Mouse (Mus musculus) MEL (cell line): Measurements from ENCODE around the gene Ccdc163. TPM values are rescaled to one million over a fixed set of nuclear protein-coding genes. Genes with fewer than 3 reads are reported as not detected.
A peak's percentile ranks its signal among the peaks of the same experiment; 100 is the strongest.

Experiments
- DNase-seq: peaks from one replicate; pipeline ENCODE4 v3.0.0; 2011; ENCODE audit warnings: low read depth, low spot score
- H3K27ac ChIP-seq: 2 replicates; pipeline ENCODE4 v1.5.1; 2012; ENCODE audit warnings: low read depth, mild to moderate bottlenecking, control low read depth, low read length, moderate library complexity; ENCODE audit not compliant: control insufficient read depth
- H3K27me3 ChIP-seq, 2 experiments: fragments of 150-350 bp in 1 of 2; sonication (generic) in 1 of 2; 2 replicates each; pipeline ENCODE4 v1.6.1; 2012; ENCODE audit warnings: low read length in 2 of 2, mild to moderate bottlenecking in 2 of 2, improper control_type of control experiment in 1 of 2, moderate library complexity in 1 of 2; ENCODE audit not compliant: insufficient read depth in 2 of 2, control insufficient read depth in 1 of 2
- H3K36me3 ChIP-seq, 2 experiments: 2 replicates each; pipeline ENCODE4 v1.6.1; 2012 to 2014; ENCODE audit warnings: low read length in 2 of 2, improper control_type of control experiment in 1 of 2, inconsistent platforms in 1 of 2, mild to moderate bottlenecking in 1 of 2; ENCODE audit not compliant: insufficient read depth in 2 of 2, control insufficient read depth in 1 of 2
- H3K4me1 ChIP-seq, 2 experiments: fragments of 150-350 bp in 1 of 2; sonication (generic) in 1 of 2; 2 replicates each; pipeline ENCODE4 v1.6.1; 2012; ENCODE audit warnings: low read length in 2 of 2, improper control_type of control experiment in 1 of 2, mild to moderate bottlenecking in 1 of 2; ENCODE audit not compliant: insufficient read depth in 2 of 2, control insufficient read depth in 1 of 2
- H3K4me3 ChIP-seq, 2 experiments: fragments of 150-350 bp in 1 of 2; sonication (generic) in 1 of 2; 2 replicates each; pipeline ENCODE4 v1.5.1; 2012; ENCODE audit warnings: low read depth in 2 of 2, low read length in 2 of 2, mild to moderate bottlenecking in 2 of 2, moderate library complexity in 2 of 2, control low read depth in 1 of 2, improper control_type of control experiment in 1 of 2; ENCODE audit not compliant: control insufficient read depth in 1 of 2, insufficient read depth in 1 of 2
- H3K79me2 ChIP-seq: 2 replicates; pipeline ENCODE4 v1.6.1; 2012; ENCODE audit warnings: mild to moderate bottlenecking, low read length, moderate library complexity; ENCODE audit not compliant: control insufficient read depth, poor library complexity, insufficient read depth
- H3K9ac ChIP-seq: 2 replicates; pipeline ENCODE4 v1.6.1; 2012; ENCODE audit warnings: low read depth, mild to moderate bottlenecking, control low read depth, low read length, moderate library complexity; ENCODE audit not compliant: control insufficient read depth, poor library complexity, severe bottlenecking
- H3K9me3 ChIP-seq: fragments of 150-350 bp; sonication (generic); replicated peaks from 2 replicates; pipeline ENCODE4 v1.6.1; 2012; ENCODE audit warnings: mild to moderate bottlenecking, low read length, improper control_type of control experiment, moderate library complexity; ENCODE audit not compliant: insufficient read depth
- CTCF ChIP-seq, 3 experiments: IDR thresholded peaks in 2 of 3; conservative IDR thresholded peaks in 1 of 3; 2 replicates each; pipeline ENCODE4 v1.5.1; 2011 to 2012; ENCODE audit warnings: low read length in 3 of 3, low read depth in 2 of 3, mild to moderate bottlenecking in 2 of 3, improper control_type of control experiment in 1 of 3, inconsistent platforms in 1 of 3, mixed read lengths in 1 of 3, moderate library complexity in 1 of 3; ENCODE audit not compliant: control insufficient read depth in 1 of 3, insufficient read depth in 1 of 3, poor library complexity in 1 of 3, severe bottlenecking in 1 of 3
- E2F4 ChIP-seq: IDR thresholded peaks from 2 replicates; pipeline ENCODE4 v1.6.1; 2011; ENCODE audit warnings: low read depth, low read length, improper control_type of control experiment, borderline replicate concordance
- ETS1 ChIP-seq: IDR thresholded peaks from 2 replicates; pipeline ENCODE4 v1.6.1; 2012; ENCODE audit warnings: low read depth, mild to moderate bottlenecking, inconsistent platforms, low read length, improper control_type of control experiment, moderate library complexity
- GABPA ChIP-seq: IDR thresholded peaks from 2 replicates; pipeline ENCODE4 v1.6.1; 2012; ENCODE audit warnings: low read depth, mild to moderate bottlenecking, inconsistent platforms, low read length, improper control_type of control experiment, moderate library complexity
- GATA1 ChIP-seq: IDR thresholded peaks from 2 replicates; pipeline ENCODE4 v1.6.1; 2011; ENCODE audit warnings: low read depth, low read length, improper control_type of control experiment
- MAFK ChIP-seq: IDR thresholded peaks from 2 replicates; pipeline ENCODE4 v1.6.1; 2011; ENCODE audit warnings: low read depth, mild to moderate bottlenecking, low read length, improper control_type of control experiment, borderline replicate concordance
- MAZ ChIP-seq: IDR thresholded peaks from 2 replicates; pipeline ENCODE4 v1.6.1; 2012; ENCODE audit warnings: low read depth, mild to moderate bottlenecking, inconsistent platforms, low read length, improper control_type of control experiment
- MEF2A ChIP-seq: IDR thresholded peaks from 2 replicates; pipeline ENCODE4 v1.6.1; 2014; ENCODE audit warnings: low read depth, mild to moderate bottlenecking, inconsistent platforms, low read length, improper control_type of control experiment; ENCODE audit not compliant: poor library complexity, insufficient replicate concordance, severe bottlenecking; ENCODE audit errors: extremely low read depth
- MXI1 ChIP-seq: IDR thresholded peaks from 2 replicates; pipeline ENCODE4 v1.6.1; 2011; ENCODE audit warnings: mild to moderate bottlenecking, low read depth, low read length, improper control_type of control experiment
- NRF1 ChIP-seq: IDR thresholded peaks from 2 replicates; pipeline ENCODE4 v1.6.1; 2014; ENCODE audit warnings: low read depth, mild to moderate bottlenecking, inconsistent platforms, low read length, improper control_type of control experiment, moderate library complexity; ENCODE audit not compliant: poor library complexity, insufficient read depth, severe bottlenecking
- POLR2A ChIP-seq, 2 experiments: IDR thresholded peaks; 2 replicates each; pipeline ENCODE4 v1.6.1; 2011 to 2012; ENCODE audit warnings: low read length in 2 of 2, mild to moderate bottlenecking in 2 of 2, control low read depth in 1 of 2, improper control_type of control experiment in 1 of 2, low read depth in 1 of 2, moderate library complexity in 1 of 2; ENCODE audit not compliant: control insufficient read depth in 1 of 2, insufficient read depth in 1 of 2, poor library complexity in 1 of 2
- RAD21 ChIP-seq: IDR thresholded peaks from 2 replicates; pipeline ENCODE4 v1.6.1; 2011; ENCODE audit warnings: mild to moderate bottlenecking, low read depth, low read length, improper control_type of control experiment
- RCOR1 ChIP-seq: IDR thresholded peaks from 2 replicates; pipeline ENCODE4 v1.6.1; 2012; ENCODE audit warnings: low read depth, mild to moderate bottlenecking, inconsistent platforms, low read length, improper control_type of control experiment
- SMC3 ChIP-seq: IDR thresholded peaks from 2 replicates; pipeline ENCODE4 v1.6.1; 2011; ENCODE audit warnings: low read depth, low read length, improper control_type of control experiment
- TBP ChIP-seq: IDR thresholded peaks from 2 replicates; pipeline ENCODE4 v1.8.0; 2011; ENCODE audit warnings: low read depth, low read length, improper control_type of control experiment
- UBTF ChIP-seq: IDR thresholded peaks from 2 replicates; pipeline ENCODE4 v1.6.1; 2012; ENCODE audit warnings: low read depth, mild to moderate bottlenecking, inconsistent platforms, low read length, improper control_type of control experiment, moderate library complexity, borderline replicate concordance; ENCODE audit not compliant: insufficient read depth
- ZKSCAN1 ChIP-seq: IDR thresholded peaks from 2 replicates; pipeline ENCODE4 v1.6.1; 2012; ENCODE audit warnings: low read depth, mild to moderate bottlenecking, inconsistent platforms, low read length, improper control_type of control experiment, moderate library complexity
- ZMIZ1 ChIP-seq: IDR thresholded peaks from 2 replicates; pipeline ENCODE4 v1.6.1; 2012; ENCODE audit warnings: low read depth, mild to moderate bottlenecking, inconsistent platforms, low read length, improper control_type of control experiment, moderate library complexity
- polyA plus RNA-seq, 2 experiments: library from polyadenylated mRNA; stranded (reverse) in 1 of 2; unstranded in 1 of 2; fragments of >175 nt in 1 of 2; fragments of >200 nt in 1 of 2; gene quantifications; 2 replicates each; pipeline versions ENCODE4 v1.2.1 to v1.2.4; 2012; ENCODE audit warnings: low replicate concordance in 2 of 2, low read depth in 1 of 2; ENCODE audit not compliant: insufficient read length in 2 of 2, insufficient read depth in 1 of 2, missing spikeins in 1 of 2
- total RNA-seq: library from RNA; depleted of rRNA; stranded (reverse); fragments of 300-350 nt; gene quantifications from 2 replicates; pipeline ENCODE4 v1.2.3, GENCODE M21; 2012

Ccdc163 gene
- total and polyA plus RNA-seq, 3 experiments, result 12.3 to 26.0 TPM; not detected in 1

DNA sequence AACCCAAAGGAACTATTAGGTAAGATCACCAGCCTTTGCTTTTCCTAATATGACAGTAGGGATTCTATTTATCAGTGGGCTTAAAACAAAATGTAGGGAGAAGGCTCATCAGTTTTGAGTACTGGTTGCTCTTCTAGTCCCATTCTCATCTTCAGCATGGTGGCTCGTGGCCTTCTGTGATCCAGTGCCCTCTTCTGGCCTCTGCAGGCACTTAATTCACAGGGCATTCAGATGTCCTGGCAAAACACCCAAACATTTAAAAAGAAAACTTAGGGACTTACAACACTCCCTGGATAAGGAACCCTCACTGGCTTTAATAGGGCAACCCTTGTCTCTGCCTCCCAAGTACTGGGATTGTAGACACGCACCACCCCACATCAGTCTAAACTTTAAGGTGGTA is 86.0 kb downstream of the Ccdc163 start:
- H3K9ac ChIP-seq, result no peak overlapping the region
- DNase-seq, result peak; percentile 24
- H3K27me3 ChIP-seq, result no peaks in the 10 kb centered on the region
- TF ChIP-seq MEF2A (no peak), RAD21 (peak; percentile 37), CTCF (IDR thresholded peaks at IDR 0.05 in 2 of 3, conservative IDR thresholded peaks at IDR 0.05 in 1 of 3; ENCODE audit: control insufficient read depth in 1 of 3, insufficient read depth in 1 of 3, low read depth in 2 of 3, low read length in 3 of 3, poor library complexity in 1 of 3, severe bottlenecking in 1 of 3) (peak in 2 of 3 experiments; percentile 28 to 40; a peak in 4 of 6 replicates), SMC3 (no peak), MAFK (no peak)
- no peaks in the 10 kb centered on the region for H3K4me1 ChIP-seq
- H3K9me3 ChIP-seq, result no peaks in the 10 kb centered on the region
- H3K36me3 ChIP-seq, result no peaks in the 10 kb centered on the region
- H3K79me2 ChIP-seq, result no peaks in the 10 kb centered on the region
- H3K4me3 ChIP-seq, result no peak overlapping the region
- no peak overlapping the region for H3K27ac ChIP-seq

DNA sequence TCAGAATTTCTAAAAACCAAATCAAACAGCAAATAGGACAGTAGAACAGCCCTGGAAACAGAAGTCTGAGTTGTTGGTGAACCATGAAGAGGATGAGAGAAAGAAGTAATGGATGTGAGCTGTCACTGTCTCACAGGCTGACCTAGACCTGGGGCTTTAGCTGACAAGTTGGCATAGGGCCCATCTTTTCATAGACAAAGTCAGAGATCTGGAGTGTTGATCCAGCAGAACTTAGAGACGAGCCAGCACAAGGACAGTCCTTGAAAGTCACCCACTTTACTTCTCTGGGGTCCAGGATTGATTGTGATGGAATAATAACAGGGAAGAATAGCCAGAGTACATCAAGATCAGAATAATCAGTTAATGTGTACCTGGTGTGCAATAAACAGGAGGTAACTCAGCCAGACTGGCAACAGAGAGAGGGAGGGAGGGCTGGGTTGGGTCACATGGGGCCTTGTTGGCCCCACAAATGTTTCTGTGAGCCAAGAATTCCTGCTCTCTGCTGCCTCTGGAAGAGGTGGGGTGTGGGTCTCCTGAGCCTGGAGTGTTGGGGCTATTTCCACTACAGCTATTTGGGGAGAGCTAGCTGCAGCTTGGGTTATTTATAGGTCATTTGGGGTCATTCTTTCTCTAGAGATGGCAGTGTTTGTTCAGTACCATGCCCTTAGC is 88.3 kb downstream of the Ccdc163 start:
- no peaks in the 10 kb centered on the region for H3K9me3 ChIP-seq
- H3K4me1 ChIP-seq, result no peaks in the 10 kb centered on the region
- H3K9ac ChIP-seq, result no peak overlapping the region
- H3K79me2 ChIP-seq, result no peaks in the 10 kb centered on the region
- DNase-seq, result no peak
- H3K27me3 ChIP-seq, result no peaks in the 10 kb centered on the region
- H3K27ac ChIP-seq, result no peak overlapping the region
- TF ChIP-seq ETS1, result no peak
- TF ChIP-seq ZMIZ1, result no peak
- no peak for TF ChIP-seq POLR2A (IDR thresholded peaks at IDR 0.05; ENCODE audit: control insufficient read depth in 1 of 2, insufficient read depth in 1 of 2, low read depth in 1 of 2, low read length in 2 of 2, poor library complexity in 1 of 2)
- TF ChIP-seq E2F4, result no peak
- no peak for TF ChIP-seq NRF1
- TF ChIP-seq RCOR1, result no peak
- TF ChIP-seq UBTF, result no peak
- TF ChIP-seq GABPA, result no peak
- TF ChIP-seq MXI1, result no peak
- no peak for TF ChIP-seq GATA1
- TF ChIP-seq MAFK, result no peak
- TF ChIP-seq TBP, result no peak
- TF ChIP-seq MAZ, result no peak
- no peak for TF ChIP-seq RAD21
- no peak for TF ChIP-seq ZKSCAN1
- H3K36me3 ChIP-seq, result no peaks in the 10 kb centered on the region
- H3K4me3 ChIP-seq, result no peak overlapping the region
